Mouse (Mus musculus) neural tube, embryonic 13.5 days (tissue): ENCODE data around the gene Gprc5b. TPM values are rescaled to one million over a fixed set of nuclear protein-coding genes. Genes with fewer than 3 reads are reported as not detected.

Experiments used
- ATAC-seq: fragments of 200-750 bp; cut with Nextera tagmentation; 2 replicates; pipeline ENCODE4 v1.8.0; 2017; ENCODE audit warnings: low read depth, mild to moderate bottlenecking, moderate TSS enrichment, moderate library complexity
- H3K27ac ChIP-seq: fragments of 300-500 bp; sonication (generic); replicated peaks from 2 replicates; pipeline ENCODE4 v1.5.1; 2015; ENCODE audit warnings: moderate library complexity, mild to moderate bottlenecking, inconsistent platforms
- H3K27me3 ChIP-seq: fragments of 300-500 bp; sonication (generic); 2 replicates; pipeline ENCODE4 v1.6.1; 2015; ENCODE audit warnings: mild to moderate bottlenecking, inconsistent platforms
- H3K36me3 ChIP-seq: fragments of 300-500 bp; sonication (generic); 2 replicates; pipeline ENCODE4 v1.6.1; 2015; ENCODE audit warnings: mild to moderate bottlenecking, inconsistent platforms
- H3K4me1 ChIP-seq: fragments of 300-500 bp; sonication (generic); replicated peaks from 2 replicates; pipeline ENCODE4 v1.6.1; 2015; ENCODE audit warnings: inconsistent platforms
- H3K4me2 ChIP-seq: fragments of 300-500 bp; sonication (generic); 2 replicates; pipeline ENCODE4 v1.6.1; 2015; ENCODE audit warnings: inconsistent platforms, mild to moderate bottlenecking, moderate library complexity
- H3K4me3 ChIP-seq: fragments of 300-500 bp; sonication (generic); 2 replicates; pipeline ENCODE4 v1.5.1; 2015; ENCODE audit warnings: mild to moderate bottlenecking, inconsistent platforms
- H3K9ac ChIP-seq: fragments of 300-500 bp; sonication (generic); 2 replicates; pipeline ENCODE4 v1.6.1; 2015; ENCODE audit warnings: moderate library complexity, mild to moderate bottlenecking, inconsistent platforms
- H3K9me3 ChIP-seq: fragments of 300-500 bp; sonication (generic); 2 replicates; pipeline ENCODE4 v1.6.1; 2016; ENCODE audit warnings: inconsistent platforms
- WGBS: fragments of 180-500 bp; shearing (Covaris S2); methylation state at CpG from one replicate; pipeline ENCODE4 v1.1.7; 2015; 5-methylcytosine and 5-hydroxymethylcytosine counted together
- polyA plus RNA-seq: library from polyadenylated mRNA; unstranded; fragments of >200 nt; fragmentation: Nextera tagmentation; extraction: Ambion mirVana; gene quantifications from 2 replicates; pipeline ENCODE4 v1.2.1, GENCODE M21; 2015

Gprc5b gene
- polyA plus RNA-seq, 1 experiment from 2014 or later, result 6.9 TPM

DNA sequence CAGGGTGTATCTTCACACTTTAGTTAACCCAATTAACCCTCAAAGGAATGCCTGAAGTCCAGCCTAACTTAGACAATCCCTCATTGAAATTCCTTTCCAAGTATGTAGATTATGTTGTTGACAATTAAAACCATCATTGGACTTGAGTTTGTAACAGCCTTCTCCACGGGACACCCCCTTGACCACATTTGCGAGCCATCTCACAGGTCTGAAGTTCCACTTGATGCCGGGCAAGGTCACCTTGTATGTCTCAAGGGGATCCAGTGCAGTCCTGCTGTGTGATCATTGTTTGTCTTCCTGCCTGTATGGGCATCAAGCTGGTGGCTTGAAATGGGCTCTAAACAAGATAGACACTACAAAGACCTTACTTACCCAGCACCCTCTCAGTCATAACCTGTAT is 26.1 kb downstream of the Gprc5b start:
- no peak overlapping the region for H3K9ac ChIP-seq
- H3K9me3 ChIP-seq, result no peaks in the 10 kb centered on the region
- H3K4me2 ChIP-seq, result no peak overlapping the region
- H3K27me3 ChIP-seq, result no peaks in the 10 kb centered on the region
- ATAC-seq, result no peak
- 0 out of 2 replicates have a peak, but pooled peaks cover 5% of the 10 kb centered on the region for H3K36me3 ChIP-seq
- peaks cover 29% of the 10 kb centered on the region for H3K4me1 ChIP-seq
- H3K4me3 ChIP-seq, result no peak overlapping the region
- 90% methylated on average over 3 of the region's 3 CpGs for WGBS
- H3K27ac ChIP-seq, result no peak overlapping the region

- Histone ChIP-seq H3K9ac (no peak overlapping the region), H3K9me3 (no peaks in the 10 kb centered on the region), H3K27me3 (no peaks in the 10 kb centered on the region), H3K36me3 (0 out of 2 replicates have a peak, but pooled peaks cover 3% of the 10 kb centered on the region), H3K27ac (no peak overlapping the region), H3K4me3 (no peak overlapping the region), H3K4me1 (peaks cover 5% of the 10 kb centered on the region; the same call in 1 of the 2 replicates), H3K4me2 (no peak overlapping the region)
- 35% methylated on average over 7 of the region's 7 CpGs for whole genome bisulfite sequencing
- no peak for ATAC-seq
Measured at GRCm38 (mm10) chr7:118965198-118965597, 29.8 kb downstream of the Gprc5b start.

- Histone ChIP-seq H3K36me3 (0 out of 2 replicates have a peak, but pooled peaks cover 3% of the 10 kb centered on the region), H3K27me3 (no peaks in the 10 kb centered on the region), H3K27ac (no peak overlapping the region), H3K4me3 (no peak overlapping the region), H3K9ac (no peak overlapping the region), H3K4me2 (no peak overlapping the region), H3K9me3 (no peaks in the 10 kb centered on the region), H3K4me1 (peaks cover 5% of the 10 kb centered on the region; the same call in 1 of the 2 replicates)
- no peak for ATAC-seq
- 0% methylated on average over 2 of the region's 3 CpGs for WGBS
Measured at GRCm38 (mm10) chr7:118964777-118965176, 30.2 kb downstream of the Gprc5b start.

GRCm38 (mm10) chr7:118959209-118959608 is 35.8 kb downstream of the Gprc5b start:
- ATAC-seq, result no peak
- Histone ChIP-seq H3K27ac (no peak overlapping the region), H3K36me3 (no peaks in the 10 kb centered on the region), H3K9me3 (no peaks in the 10 kb centered on the region), H3K4me1 (no peaks in the 10 kb centered on the region), H3K9ac (no peak overlapping the region), H3K27me3 (no peaks in the 10 kb centered on the region), H3K4me3 (no peak overlapping the region), H3K4me2 (no peak overlapping the region)
- WGBS, result 50% methylated on average over 7 of the region's 7 CpGs

GRCm38 (mm10) chr7:118956616-118957246 is 38.3 kb downstream of the Gprc5b start:
- no peak overlapping the region for H3K9ac ChIP-seq
- no peak overlapping the region for H3K27ac ChIP-seq
- no peak for ATAC-seq
- no peak overlapping the region for H3K4me3 ChIP-seq
- H3K27me3 ChIP-seq, result no peaks in the 10 kb centered on the region
- H3K36me3 ChIP-seq, result no peaks in the 10 kb centered on the region
- no peaks in the 10 kb centered on the region for H3K4me1 ChIP-seq
- no peaks in the 10 kb centered on the region for H3K9me3 ChIP-seq
- WGBS, result 77% methylated on average over 4 of the region's 4 CpGs
- no peak overlapping the region for H3K4me2 ChIP-seq

GRCm38 (mm10) chr7:118954968-118955367 is 40.0 kb downstream of the Gprc5b start:
- Histone ChIP-seq H3K4me3 (no peak overlapping the region), H3K4me2 (no peak overlapping the region), H3K9ac (no peak overlapping the region), H3K36me3 (no peaks in the 10 kb centered on the region), H3K27ac (no peak overlapping the region), H3K4me1 (peaks cover 1% of the 10 kb centered on the region; the same call in 1 of the 2 replicates), H3K27me3 (no peaks in the 10 kb centered on the region), H3K9me3 (no peaks in the 10 kb centered on the region)
- WGBS, result 92% methylated on average over 1 of the region's 1 CpGs
- no peak for ATAC-seq

GRCm38 (mm10) chr7:118953626-118954282 is 41.3 kb downstream of the Gprc5b start:
- 64% methylated on average over 11 of the region's 11 CpGs for WGBS
- H3K36me3 ChIP-seq, result no peaks in the 10 kb centered on the region
- no peak overlapping the region for H3K27ac ChIP-seq
- H3K9me3 ChIP-seq, result no peaks in the 10 kb centered on the region
- no peak overlapping the region for H3K9ac ChIP-seq
- H3K4me1 ChIP-seq, result peaks cover 8% of the 10 kb centered on the region
- no peak for ATAC-seq
- no peak overlapping the region for H3K4me2 ChIP-seq
- no peaks in the 10 kb centered on the region for H3K27me3 ChIP-seq
- H3K4me3 ChIP-seq, result no peak overlapping the region

- peaks cover 8% of the 10 kb centered on the region for H3K4me1 ChIP-seq
- ATAC-seq, result no peak
- WGBS, result 49% methylated on average over 7 of the region's 7 CpGs
- H3K9ac ChIP-seq, result no peak overlapping the region
- H3K36me3 ChIP-seq, result no peaks in the 10 kb centered on the region
- H3K4me3 ChIP-seq, result no peak overlapping the region
- H3K27ac ChIP-seq, result no peak overlapping the region
- H3K27me3 ChIP-seq, result no peaks in the 10 kb centered on the region
- no peak overlapping the region for H3K4me2 ChIP-seq
- H3K9me3 ChIP-seq, result no peaks in the 10 kb centered on the region
Measured at GRCm38 (mm10) chr7:118949749-118950148, 45.3 kb downstream of the Gprc5b start.

DNA sequence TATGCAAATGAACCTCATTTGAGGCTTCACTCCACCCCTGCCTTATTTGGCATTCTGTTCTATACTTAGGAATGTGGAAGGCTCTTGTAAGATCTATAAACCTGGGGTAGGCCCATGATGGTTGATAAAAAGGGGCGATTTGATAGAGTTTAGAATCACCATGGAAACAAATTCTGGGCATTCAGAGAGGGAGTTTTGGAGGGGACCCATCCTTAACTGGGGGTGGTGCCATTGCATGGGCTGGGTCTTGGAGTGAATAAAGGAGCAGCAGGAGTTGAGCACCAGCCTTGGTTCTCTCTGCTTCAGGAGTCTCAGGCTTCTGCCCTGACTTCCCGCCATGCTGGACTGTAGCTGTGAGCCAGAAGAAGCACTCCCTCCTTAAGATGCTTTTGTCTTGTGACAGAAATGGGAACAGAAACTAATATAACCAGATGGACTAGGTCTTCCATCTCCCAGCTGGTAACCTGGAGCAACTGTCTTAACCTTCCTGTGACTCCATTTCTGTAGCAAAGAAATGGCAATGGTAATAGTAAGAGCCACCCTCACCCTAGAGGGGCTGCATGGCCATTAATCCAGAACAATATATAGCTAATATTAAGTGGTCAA is 46.2 kb downstream of the Gprc5b start:
- no peaks in the 10 kb centered on the region for H3K9me3 ChIP-seq
- H3K27ac ChIP-seq, result no peak overlapping the region
- H3K4me2 ChIP-seq, result no peak overlapping the region
- H3K27me3 ChIP-seq, result no peaks in the 10 kb centered on the region
- no peak overlapping the region for H3K4me3 ChIP-seq
- no peaks in the 10 kb centered on the region for H3K36me3 ChIP-seq
- 66% methylated on average over 2 of the region's 2 CpGs for WGBS
- peaks cover 8% of the 10 kb centered on the region for H3K4me1 ChIP-seq
- no peak for ATAC-seq
- H3K9ac ChIP-seq, result no peak overlapping the region

DNA sequence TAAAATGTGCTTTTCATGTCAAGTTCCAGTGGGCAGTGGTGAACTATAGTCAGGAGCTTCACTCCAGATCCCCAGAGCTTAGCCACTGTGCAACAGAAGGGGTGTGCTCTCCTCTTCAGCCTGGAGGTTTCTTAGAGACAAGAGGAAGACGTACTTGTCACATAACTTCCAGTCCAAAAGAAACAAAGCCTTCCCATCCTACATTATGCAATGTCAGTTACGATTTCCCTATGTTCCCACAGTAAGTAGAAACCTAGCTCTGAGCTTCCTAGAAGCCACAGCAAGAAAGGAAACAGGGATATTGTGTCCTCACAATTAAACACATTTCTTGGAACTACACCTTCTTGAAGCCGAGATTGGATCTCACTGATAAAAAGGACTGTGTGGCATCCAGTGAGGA is 47.8 kb downstream of the Gprc5b start:
- no peak for ATAC-seq
- 68% methylated on average over 3 of the region's 3 CpGs for WGBS
- Histone ChIP-seq H3K36me3 (no peaks in the 10 kb centered on the region), H3K27ac (no peak overlapping the region), H3K9me3 (no peaks in the 10 kb centered on the region), H3K4me3 (no peak overlapping the region), H3K9ac (no peak overlapping the region), H3K4me1 (peaks cover 15% of the 10 kb centered on the region), H3K27me3 (no peaks in the 10 kb centered on the region), H3K4me2 (no peak overlapping the region)

GRCm38 (mm10) chr7:118944884-118945283 is 50.1 kb downstream of the Gprc5b start:
- no peaks in the 10 kb centered on the region for H3K9me3 ChIP-seq
- no peak overlapping the region for H3K27ac ChIP-seq
- ATAC-seq, result no peak
- 37% methylated on average over 2 of the region's 2 CpGs for whole genome bisulfite sequencing
- peaks cover 13% of the 10 kb centered on the region for H3K4me1 ChIP-seq
- H3K4me3 ChIP-seq, result no peak overlapping the region
- no peaks in the 10 kb centered on the region for H3K27me3 ChIP-seq
- H3K36me3 ChIP-seq, result no peaks in the 10 kb centered on the region
- H3K9ac ChIP-seq, result no peak overlapping the region
- H3K4me2 ChIP-seq, result no peak overlapping the region

DNA sequence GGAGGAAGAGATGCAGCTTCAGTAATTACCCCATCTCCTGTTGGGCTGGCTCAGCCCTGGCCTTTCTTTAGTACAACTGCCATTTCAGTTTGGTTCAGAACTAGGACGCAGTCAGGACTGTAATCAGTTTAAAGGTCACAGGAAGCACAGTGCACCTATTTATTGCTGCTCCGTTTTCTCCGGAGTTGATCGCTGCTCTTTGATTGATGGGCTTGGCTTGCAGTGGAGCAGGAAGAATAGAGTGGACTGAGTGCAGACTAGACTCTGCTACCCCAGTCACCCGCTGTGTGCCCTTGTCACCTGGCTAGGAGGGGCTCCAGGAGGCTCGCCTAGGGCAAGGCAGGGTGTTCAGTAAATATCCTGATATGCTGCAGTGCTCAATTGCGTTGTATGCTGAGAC is 51.8 kb downstream of the Gprc5b start:
- no peak overlapping the region for H3K4me2 ChIP-seq
- no peak overlapping the region for H3K27ac ChIP-seq
- 28% methylated on average over 7 of the region's 7 CpGs for WGBS
- H3K36me3 ChIP-seq, result no peaks in the 10 kb centered on the region
- H3K9ac ChIP-seq, result no peak overlapping the region
- no peaks in the 10 kb centered on the region for H3K27me3 ChIP-seq
- no peaks in the 10 kb centered on the region for H3K9me3 ChIP-seq
- ATAC-seq, result no peak
- 0 out of 2 replicates have a peak, but pooled peaks cover 7% of the 10 kb centered on the region for H3K4me1 ChIP-seq
- H3K4me3 ChIP-seq, result no peak overlapping the region
